Mouse (Mus musculus) thymus, postnatal 25 days (tissue): Measurements from ENCODE around the gene Ybx2.

Experiments used
- DNase-seq: peaks from one replicate; pipeline ENCODE4 v3.0.0; 2022

Ybx2 gene

DNA sequence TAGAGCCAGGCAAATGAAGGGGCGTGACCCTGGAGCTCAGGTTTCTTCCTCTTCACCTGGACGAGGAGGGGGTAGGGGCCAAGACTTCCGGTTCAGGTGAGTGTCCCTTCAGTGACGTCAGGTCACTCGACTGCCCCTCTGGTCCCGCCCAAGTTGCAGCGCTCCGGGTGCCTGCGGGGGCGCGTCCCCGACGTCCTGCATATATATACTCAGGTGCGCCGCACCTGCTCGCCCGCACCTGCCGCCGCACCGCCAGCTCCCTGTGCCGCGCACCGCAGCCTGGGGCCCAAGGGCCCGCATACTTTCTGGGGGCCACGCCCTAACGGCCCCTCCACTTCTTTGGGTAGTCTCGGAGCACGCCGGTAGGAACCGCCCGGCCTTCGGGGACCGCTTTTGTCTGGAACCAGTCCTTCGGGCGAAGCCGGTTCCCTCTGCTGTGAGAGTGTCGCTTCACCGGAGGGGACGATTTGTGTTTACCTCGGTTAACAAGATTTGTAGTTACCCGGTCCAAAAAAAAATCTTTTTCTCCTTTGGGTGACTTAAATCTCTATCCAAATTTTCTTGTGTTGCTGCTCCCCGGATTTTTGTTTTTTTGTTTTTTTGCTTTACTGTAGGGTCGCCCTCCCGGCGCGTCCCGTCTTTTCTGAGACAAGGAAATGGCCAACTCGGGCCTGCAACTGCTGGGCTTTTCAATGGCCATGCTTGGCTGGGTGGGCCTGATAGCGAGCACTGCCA lies 29.8 kb downstream of the Ybx2 start:
- no peak for DNase-seq

DNA sequence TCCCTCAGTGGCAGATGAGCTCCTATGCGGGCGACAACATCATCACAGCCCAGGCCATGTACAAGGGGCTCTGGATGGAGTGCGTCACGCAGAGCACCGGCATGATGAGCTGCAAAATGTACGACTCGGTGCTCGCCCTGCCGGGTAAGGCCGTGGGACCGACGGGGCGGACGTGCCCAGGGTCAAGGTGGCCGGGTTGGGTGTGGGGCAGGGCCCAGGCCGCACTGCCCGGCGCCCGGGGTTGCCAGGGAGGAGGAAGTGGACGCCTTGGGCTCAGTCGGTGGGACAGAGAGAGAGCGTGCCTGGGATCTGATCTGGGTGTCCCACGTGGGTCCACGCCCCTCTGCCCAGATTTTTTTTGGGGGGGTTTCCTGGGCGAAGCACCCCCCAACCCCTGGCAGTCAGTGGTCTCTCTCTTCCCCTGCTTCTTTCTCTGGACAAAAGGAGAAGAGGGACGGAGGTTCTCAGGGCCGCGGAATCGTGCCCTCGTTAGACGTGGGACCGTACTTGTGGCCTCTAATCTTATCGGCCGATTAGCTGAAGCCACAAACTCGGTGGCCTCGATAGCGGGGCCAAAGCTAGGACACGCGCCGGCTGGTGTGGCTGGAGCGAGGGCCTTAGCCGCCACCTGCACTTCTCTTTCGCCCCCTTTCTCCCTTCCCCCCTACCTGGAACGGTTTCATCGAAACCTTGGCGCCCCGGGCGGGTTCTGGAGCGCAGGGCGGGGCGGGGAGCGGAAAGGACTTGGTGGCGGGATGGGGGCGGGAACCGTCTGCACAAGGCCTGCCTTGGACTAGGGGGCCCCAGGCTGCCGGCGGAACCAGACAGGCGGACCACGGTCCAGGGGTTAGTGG lies 30.6 kb downstream of the Ybx2 start:
- DNase-seq: no peak

DNA sequence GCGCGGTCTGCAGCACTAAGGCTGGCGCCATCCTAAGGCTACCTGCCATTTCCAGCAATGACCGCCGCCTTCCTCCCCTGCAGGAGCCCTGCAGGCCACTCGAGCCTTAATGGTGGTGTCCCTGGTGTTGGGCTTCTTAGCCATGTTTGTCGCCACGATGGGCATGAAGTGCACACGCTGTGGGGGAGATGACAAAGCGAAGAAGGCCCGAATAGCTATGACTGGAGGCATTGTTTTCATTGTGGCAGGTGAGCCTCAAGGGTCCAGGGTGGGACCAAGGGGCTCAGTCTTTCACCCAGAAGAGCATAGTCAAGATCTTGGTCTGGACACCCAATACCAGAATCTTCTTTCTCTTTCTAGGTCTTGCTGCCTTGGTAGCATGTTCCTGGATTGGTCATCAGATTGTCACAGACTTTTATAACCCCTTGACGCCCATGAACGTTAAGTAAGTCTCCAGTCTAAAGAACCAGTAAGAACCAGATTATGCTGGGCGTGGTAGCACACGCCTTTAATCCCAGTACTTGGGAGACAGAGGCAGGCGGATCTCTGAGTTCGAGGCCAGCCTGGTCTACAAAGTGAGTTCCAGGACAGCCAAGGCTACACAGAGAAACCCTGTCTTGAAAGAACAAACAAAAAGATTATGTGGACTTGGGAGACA lies 31.4 kb downstream of the Ybx2 start:
- DNase-seq: no peak

DNA sequence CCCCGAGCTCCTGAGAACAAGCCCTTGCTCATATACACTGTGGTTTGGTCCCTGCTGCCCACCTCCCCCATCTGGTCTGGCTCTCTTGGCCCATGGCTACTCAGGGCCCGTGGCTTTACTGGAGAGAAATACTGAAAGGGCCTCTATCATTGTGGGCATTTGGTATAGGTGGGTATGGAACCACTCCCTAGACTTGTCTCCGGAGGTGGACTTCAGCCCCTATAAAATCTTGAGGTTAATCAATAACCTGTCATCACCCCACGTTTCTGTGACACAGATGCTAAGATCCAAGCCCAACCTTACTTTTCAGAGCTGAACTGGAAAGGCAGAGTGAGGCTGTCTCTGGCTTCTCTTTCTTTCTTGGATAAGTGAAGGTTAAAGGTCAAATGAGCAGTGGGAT lies 33.2 kb downstream of the Ybx2 start:
- no peak for DNase-seq

DNA sequence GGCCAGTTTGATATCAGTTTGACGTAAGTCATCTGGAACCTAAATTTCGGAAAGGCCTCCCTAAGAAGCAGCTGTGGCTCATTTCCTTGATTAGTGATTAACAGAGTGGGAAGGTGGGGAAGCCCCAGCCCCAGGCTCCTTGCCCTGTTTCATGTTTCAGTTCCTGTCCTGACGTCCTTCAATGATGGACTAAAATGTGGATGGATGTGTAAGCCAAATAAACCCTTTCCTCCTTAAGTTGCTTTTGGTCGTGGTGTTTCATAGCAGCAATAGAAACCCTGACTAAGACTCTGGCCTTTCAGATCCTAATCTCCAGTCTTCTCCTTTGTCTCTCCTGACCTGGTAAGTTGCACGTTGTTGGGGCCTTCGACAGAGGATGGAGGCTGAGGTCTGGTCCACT lies 34.6 kb downstream of the Ybx2 start:
- no peak for DNase-seq

DNA sequence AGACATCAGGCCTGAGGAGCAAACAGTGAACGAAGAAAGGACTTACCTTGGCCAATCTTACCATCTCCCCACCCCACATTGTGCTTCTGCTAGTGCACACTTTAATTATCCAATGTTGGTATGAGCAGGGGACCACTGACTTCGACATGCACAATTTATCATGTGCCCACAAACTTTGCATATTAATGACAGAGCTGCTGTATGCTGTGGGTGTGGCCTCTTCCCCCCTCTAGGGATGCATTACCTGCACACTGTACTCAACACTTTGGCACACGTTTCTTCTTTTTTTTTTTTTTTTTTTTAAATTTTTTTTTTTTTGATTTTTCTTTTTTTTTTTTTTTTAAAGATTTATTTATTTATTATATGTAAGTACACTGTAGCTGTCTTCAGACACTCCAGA lies 35.2 kb downstream of the Ybx2 start:
- DNase-seq: no peak

DNA sequence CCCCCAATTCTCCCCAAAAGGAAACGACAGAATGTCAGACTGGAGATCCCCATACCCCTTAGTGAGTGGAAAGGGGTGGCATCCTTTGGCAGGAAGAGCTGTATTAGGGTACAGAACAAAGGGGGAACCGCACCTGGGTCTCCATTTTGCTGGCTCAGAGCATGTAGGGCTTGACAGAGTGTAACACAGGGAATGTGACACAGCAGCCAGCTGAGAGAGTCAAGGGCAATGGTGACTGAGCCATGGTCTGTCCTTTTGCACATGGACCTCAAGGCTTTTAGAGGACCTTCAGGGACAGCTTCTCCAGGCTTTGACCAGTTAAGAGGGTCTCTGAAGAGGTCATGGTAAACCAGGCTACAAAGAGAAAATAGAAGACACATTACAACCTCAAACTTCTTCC lies 39.3 kb downstream of the Ybx2 start:
- no peak for DNase-seq

DNA sequence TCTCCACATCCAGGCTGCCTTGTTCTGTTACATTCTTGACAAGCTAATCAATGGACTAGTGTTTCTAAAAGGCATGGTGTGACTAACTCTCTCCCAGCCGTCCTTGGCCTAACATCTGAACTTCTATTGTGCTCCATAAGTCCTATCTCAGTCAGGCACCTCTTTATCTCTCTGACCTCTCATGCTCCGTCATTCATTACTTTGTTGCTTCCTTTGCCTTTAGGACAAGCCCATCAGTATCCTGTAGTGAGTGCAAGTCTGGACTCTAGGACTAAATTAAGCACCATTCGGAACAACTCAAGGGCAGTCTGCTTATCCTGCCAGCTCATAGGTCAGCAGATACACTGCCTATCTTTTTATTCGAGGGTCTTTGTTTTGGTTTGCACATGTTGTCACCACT lies 40.7 kb downstream of the Ybx2 start:
- no peak for DNase-seq

DNA sequence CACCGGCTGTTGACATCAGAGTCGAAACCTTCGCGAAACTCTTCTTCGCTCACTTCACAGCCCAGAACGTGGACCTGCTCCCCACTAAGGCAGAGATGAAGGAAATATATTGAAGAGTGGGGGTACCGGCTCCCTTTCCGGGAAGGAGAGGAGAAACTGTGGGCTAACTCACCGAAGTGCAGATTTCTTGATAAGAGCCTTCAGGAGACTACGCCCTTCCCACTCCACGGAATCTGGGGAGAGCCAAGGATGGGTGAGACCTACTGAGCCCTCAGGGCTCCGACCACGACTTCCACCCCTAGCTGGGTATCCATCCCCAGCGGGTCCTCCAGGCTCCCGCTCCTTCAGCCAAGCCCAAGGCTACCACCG lies 44.2 kb downstream of the Ybx2 start:
- DNase-seq: no peak

DNA sequence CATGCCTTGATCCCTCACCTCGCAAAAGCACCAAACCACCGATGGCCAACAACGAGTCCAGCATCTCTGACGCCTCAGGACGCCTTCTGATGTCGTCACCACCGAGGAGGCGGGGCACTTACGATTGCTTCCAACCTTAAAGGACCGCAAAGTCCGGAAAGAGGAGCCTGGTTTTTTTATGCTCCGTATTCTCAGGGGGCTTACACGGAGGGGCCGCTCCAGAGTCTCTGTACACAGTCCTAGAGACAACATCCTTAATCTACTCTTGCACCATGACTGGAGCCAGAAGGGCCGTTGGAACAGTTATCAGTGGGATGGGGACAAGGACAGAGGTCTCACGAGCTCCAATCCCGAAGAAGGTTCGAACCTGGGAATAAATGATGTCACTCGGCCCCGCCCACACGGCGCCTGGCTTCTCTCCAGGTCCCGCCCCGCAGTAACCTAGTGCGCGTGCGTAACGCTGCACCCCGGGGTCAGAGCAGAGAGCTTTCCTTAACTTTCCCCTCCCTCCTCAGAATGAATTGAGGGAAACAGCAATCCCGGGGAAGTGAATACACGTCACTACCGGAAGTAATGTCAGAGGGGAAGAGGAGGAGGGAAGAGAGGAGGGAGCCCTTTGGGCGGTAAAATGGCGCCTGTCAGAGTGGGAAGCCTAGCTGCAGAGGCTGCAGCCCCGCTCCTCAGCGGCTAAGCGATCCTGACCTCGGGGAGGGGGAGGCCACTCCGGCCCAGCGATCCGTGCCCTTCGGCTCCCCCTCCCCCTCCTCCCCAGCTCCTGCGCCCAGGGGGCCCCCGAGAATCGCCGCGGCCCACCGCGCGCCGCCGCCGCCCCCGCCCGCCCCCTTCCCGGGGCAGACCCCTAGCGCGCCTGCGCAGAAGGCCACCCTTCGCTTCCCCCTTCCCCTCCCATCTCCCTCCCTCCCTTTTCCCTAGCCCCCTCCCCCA lies 44.9 kb downstream of the Ybx2 start:
- peak; percentile 92 for DNase-seq

DNA sequence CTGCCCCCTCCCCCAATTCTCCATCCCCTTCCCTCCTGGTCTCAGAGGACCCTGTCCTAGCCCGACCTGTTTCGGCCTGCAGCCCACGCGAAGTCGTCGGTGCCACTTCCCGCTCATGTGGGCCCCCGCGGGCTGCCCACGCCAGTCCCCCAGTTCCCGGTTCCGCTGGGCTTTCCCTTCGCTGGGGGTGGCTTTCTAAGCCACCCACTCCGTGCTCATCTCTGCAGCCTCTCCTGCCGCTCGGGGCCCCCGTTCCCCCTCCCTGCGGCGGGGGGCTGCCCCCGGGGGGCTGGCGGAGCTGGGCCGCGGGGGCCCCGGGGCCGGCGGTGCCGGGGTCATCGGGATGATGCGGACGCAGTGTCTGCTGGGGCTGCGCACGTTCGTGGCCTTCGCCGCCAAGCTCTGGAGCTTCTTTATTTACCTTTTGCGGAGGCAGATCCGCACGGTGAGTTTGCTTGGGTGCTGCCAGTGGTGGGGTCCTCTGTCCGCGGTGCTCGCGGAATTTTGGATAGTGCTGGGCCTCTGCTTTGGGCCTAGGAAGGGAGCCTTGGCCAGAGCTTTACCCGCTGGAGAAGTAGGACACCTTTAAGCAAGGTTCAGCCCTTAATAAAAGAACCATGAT lies 45.7 kb downstream of the Ybx2 start, which contains the start of gene Ctdnep1:
Gene Ctdnep1 (plus strand): TSS at position 16 of the 622 bp plus-strand sequence.
- no peak for DNase-seq

DNA sequence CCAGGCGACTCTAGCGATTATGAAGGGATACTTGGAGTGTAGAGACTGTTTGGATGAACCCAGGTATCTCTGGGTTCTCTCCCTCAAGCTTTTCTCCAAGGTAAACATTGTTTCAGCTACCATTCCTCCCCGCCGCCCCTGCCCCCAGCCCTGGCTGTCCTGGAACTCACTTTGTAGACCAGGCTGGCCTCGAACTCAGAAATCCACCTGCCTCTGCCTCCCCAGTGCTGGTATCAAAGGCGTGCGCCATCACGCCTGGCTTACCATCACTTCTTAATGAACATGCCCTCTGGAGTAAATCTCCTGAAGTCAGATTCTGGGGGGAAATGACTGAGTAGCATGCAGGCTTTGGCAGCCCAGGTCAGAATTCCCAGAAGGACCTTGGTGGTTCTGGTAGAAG lies 46.6 kb downstream of the Ybx2 start, which contains the start of gene Elp5:
Gene Elp5 (minus strand): TSS at position 293 of the 400 bp plus-strand sequence.
- no peak for DNase-seq

DNA sequence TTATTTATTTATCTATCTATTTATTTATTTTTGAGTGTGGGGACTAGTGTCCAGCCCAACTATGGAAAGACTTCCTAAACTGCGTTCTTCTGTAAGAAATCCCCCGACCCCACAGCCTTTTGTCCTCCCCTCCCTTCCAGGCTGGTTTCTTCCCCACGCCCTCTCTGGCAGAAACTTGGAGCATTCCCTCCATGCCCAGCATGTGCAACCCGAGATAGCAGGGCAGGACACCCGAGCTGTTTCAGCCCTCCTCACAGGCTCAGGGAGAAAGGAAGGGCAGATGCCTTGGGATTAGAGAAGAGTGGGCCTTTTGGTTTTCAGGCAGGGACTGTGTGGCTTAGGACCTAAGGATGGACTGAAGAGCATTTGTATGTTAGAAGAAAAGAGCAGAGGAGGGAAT lies 47.3 kb downstream of the Ybx2 start:
- no peak for DNase-seq

DNA sequence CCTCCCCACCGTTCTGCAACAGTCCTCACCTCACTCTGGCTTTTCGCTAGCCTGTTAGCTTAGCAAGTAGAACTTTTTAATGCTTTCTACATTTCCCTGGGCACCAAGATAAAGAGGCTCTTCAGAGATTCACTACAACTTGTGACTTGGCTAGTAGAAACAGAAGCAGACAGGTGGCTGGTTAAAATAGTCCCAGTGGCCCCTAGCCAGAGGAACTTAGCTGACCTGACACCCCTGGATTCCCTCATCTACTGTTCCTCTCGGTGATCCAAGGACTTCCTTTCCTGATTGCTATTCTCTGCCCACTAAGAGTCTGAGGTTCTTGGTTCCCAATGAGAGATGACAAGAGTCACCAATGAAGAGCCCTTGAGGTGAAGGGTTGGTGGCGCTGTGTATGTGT lies 47.8 kb downstream of the Ybx2 start:
- DNase-seq: no peak

DNA sequence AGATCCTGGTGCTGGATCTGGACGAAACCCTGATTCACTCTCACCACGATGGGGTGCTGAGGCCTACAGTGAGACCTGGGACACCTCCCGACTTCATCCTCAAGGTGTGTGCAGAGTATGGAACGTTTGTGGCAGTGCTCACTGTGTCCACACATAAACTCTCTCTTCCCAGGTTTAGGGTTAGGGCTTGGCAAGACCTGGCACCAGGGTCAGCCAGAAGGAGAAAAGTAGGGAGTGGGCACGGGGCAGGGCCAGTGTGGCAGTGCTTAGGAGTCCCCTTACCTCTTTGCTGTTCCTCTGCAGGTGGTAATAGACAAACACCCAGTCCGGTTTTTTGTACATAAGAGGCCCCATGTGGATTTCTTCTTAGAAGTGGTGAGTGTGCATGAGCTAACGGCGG lies 48.8 kb downstream of the Ybx2 start:
- no peak for DNase-seq

DNA sequence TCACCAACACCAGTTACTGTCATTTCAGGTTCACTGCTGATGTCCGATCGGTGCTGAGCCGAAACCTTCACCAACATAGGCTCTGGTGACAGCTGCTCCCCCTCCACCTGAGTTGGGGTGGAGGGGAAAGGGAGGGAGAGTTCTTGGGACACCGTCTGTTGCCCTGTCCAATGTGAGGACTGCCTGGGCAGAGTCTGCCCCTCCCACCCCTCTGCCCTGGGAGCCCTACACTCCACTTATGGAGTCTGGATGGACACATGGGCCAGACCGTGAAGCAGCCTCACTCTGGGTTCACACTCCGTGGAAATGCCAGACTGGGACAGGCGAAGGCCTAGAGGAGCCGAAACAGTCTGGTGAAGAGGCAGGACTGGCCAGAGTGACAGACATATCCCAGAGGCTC lies 54.4 kb downstream of the Ybx2 start:
- DNase-seq: no peak
